Mouse (Mus musculus) hindbrain, embryonic 11.5 days (tissue): ENCODE data around the gene Bud13. TPM values are rescaled to one million over a fixed set of nuclear protein-coding genes. Genes with fewer than 3 reads are reported as not detected.
A peak's percentile ranks its signal among the peaks of the same experiment; 100 is the strongest.

Experiments used
- ATAC-seq: fragments of 200-750 bp; cut with Nextera tagmentation; 2 replicates; pipeline ENCODE4 v1.8.0; 2017; ENCODE audit warnings: mild to moderate bottlenecking, moderate TSS enrichment, moderate library complexity; ENCODE audit not compliant: low FRiP score
- DNase-seq: peaks from one replicate; pipeline ENCODE4 v3.0.0-alpha.2; 2015; ENCODE audit warnings: low spot score
- H3K27ac ChIP-seq: fragments of 300-500 bp; sonication (generic); 2 replicates; pipeline ENCODE4 v1.5.1; 2014; ENCODE audit warnings: mild to moderate bottlenecking, low read depth, low read length
- H3K27me3 ChIP-seq: fragments of 300-500 bp; sonication (generic); 2 replicates; pipeline ENCODE4 v1.6.1; 2014; ENCODE audit warnings: mild to moderate bottlenecking, low read length, moderate library complexity, mixed read lengths; ENCODE audit not compliant: control insufficient read depth, insufficient read depth
- H3K36me3 ChIP-seq: fragments of 300-500 bp; sonication (generic); 2 replicates; pipeline ENCODE4 v1.6.1; 2014; ENCODE audit warnings: mild to moderate bottlenecking, low read length, moderate library complexity, mixed read lengths; ENCODE audit not compliant: control insufficient read depth, insufficient read depth
- H3K4me1 ChIP-seq: fragments of 300-500 bp; sonication (generic); replicated peaks from 2 replicates; pipeline ENCODE4 v1.6.1; 2014; ENCODE audit warnings: low read length, mixed read lengths; ENCODE audit not compliant: control insufficient read depth, insufficient read depth
- H3K4me2 ChIP-seq: fragments of 300-500 bp; sonication (generic); replicated peaks from 2 replicates; pipeline ENCODE4 v1.6.1; 2014; ENCODE audit warnings: mild to moderate bottlenecking, low read depth, low read length
- H3K4me3 ChIP-seq: fragments of 300-500 bp; sonication (generic); 2 replicates; pipeline ENCODE4 v1.5.1; 2014; ENCODE audit warnings: low read depth, low read length
- H3K9ac ChIP-seq: fragments of 300-500 bp; sonication (generic); 2 replicates; pipeline ENCODE4 v1.6.1; 2014; ENCODE audit warnings: low read depth, low read length
- H3K9me3 ChIP-seq: fragments of 300-500 bp; sonication (generic); 2 replicates; pipeline ENCODE4 v1.6.1; 2016; ENCODE audit warnings: low read length; ENCODE audit not compliant: control insufficient read depth
- WGBS: fragments of 180-500 bp; shearing (Covaris S2); extraction: QIAGEN DNeasy Blood & Tissue Kit; methylation state at CpG from one replicate; pipeline ENCODE4 v1.1.7; 2014; 5-methylcytosine and 5-hydroxymethylcytosine counted together
- polyA plus RNA-seq: library from polyadenylated mRNA; unstranded; fragments of >200 nt; fragmentation: Nextera tagmentation; extraction: Ambion mirVana; gene quantifications from 2 replicates; pipeline ENCODE4 v1.2.1, GENCODE M21; 2014

Bud13 gene
- polyA plus RNA-seq, 1 experiment from 2014 or later: 25.0 TPM

DNA sequence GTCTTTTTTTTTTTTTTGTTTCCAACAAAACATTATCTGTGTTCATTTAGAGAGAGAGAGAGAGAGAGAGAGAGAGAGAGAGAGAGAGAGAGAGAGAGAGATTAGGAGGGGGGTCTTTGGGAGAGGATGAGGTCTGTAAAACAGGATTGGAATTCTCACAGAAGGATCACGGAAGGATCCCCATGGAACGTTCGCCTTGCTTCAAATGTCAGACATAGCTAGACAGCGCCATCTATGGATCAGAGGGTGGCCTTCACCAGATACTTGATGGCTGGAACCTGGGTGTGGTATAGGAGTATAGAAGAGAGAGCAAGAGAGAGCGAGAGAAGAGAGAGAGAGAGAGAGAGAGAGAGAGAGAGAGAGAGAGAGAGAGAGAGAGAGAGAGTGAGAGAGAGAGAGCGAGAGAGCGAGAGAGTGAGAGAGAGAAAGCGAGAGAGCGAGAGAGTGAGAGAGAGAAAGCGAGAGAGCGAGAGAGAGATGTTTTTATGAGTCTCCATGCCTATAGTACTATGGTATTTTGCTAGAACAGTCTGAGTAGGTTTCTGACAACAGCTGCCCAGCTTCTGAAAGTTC, 36.0 kb upstream of the Bud13 start:
- Histone ChIP-seq H3K4me2 (no peak overlapping the region), H3K9ac (no peak overlapping the region), H3K4me1 (no peaks in the 10 kb centered on the region), H3K36me3 (no peaks in the 10 kb centered on the region), H3K27ac (no peak overlapping the region), H3K4me3 (no peak overlapping the region), H3K27me3 (peaks cover 2% of the 10 kb centered on the region; the same call in 1 of the 2 replicates), H3K9me3 (no peaks in the 10 kb centered on the region)
- 32% methylated on average over 11 of the region's 11 CpGs for WGBS
- no peak for ATAC-seq
- peak; percentile 89 for DNase-seq

DNA sequence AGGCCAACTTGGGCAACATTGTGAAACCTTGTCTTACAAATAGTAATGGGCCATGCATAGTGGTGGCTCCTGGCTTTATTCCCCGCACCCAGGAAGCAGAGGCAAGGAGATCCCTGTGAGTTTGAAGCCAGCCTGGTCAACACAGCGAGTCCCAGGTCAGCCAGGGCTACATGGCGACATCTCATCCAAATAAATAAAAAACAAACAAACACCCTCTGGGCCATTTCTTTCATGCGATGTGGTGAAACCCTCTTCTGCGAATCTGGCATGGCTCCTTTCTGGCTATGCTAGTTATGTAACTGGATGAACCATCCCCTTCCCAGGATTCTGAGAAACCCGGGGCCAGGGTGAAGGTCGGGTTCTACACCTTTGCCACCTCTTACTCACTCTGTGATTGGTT, 26.6 kb upstream of the Bud13 start:
- Histone ChIP-seq H3K9ac (no peak overlapping the region), H3K4me1 (no peaks in the 10 kb centered on the region), H3K9me3 (no peaks in the 10 kb centered on the region), H3K27me3 (no peaks in the 10 kb centered on the region), H3K36me3 (no peaks in the 10 kb centered on the region), H3K4me2 (no peak overlapping the region), H3K4me3 (no peak overlapping the region), H3K27ac (no peak overlapping the region)
- ATAC-seq: no peak
- no peak for DNase-seq
- 92% methylated on average over 7 of the region's 7 CpGs for WGBS

DNA sequence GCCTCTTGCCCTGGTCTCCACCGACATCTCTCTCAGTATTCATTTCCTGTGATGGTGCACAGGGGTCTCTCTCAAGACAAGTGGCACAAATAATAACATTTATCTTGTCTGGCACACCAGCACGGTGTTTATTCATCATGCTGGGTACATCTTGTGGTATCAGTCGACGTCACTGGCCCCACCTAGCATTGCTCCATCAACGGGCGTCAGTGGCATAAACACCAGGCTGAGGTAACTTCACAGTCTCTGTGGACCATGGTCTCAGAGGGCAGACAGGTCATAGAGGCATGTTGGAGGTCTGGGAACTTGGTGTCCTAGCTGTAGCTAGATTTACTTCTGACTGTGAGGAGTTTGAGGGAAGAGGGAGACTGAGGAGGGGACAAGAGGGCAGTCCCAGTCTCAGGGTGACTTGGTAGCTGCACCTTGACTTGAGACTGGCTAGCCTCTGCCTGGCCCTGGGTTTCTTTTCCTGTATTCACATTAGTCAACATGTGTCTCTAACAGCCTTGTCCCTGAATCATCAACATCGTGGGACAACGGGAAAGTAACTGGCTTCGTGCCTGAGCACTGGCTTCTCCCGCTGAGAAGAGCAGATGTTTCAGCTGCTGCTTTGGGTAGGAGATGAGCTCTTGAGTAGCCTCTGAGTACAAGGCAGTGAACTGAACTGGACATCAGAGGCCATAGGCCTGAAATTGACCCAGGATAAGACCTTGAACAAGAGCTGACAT, 26.0 kb upstream of the Bud13 start:
- no peak overlapping the region for H3K27ac ChIP-seq
- H3K9me3 ChIP-seq: no peaks in the 10 kb centered on the region
- WGBS: 87% methylated on average over 10 of the region's 10 CpGs
- H3K4me3 ChIP-seq: no peak overlapping the region
- H3K4me2 ChIP-seq: no peak overlapping the region
- DNase-seq (no peak), ATAC-seq (no peak)
- no peaks in the 10 kb centered on the region for H3K4me1 ChIP-seq
- H3K27me3 ChIP-seq: no peaks in the 10 kb centered on the region
- no peak overlapping the region for H3K9ac ChIP-seq
- H3K36me3 ChIP-seq: no peaks in the 10 kb centered on the region

DNA sequence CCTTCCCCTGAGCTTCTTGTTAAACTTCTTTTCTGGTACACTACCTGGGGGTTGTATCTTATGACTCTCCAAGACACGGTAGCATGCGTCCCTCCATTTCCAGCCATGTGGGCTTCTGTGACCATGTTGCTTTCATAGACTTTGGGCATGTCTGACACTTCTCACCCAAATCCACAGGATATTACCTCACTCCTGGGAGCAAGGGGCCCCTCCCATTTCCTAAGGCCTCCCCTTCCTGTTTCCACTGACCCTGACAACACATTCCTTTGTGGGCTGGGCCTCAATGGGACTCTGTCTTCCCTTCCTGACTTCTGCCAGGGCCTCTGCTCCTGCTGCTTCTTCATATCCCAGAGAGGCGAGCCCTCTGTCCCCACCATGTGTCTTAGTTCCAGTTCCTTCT, 25.3 kb upstream of the Bud13 start:
- WGBS: 88% methylated on average over 3 of the region's 3 CpGs
- Histone ChIP-seq H3K4me1 (no peaks in the 10 kb centered on the region), H3K27me3 (no peaks in the 10 kb centered on the region), H3K4me3 (no peak overlapping the region), H3K27ac (no peak overlapping the region), H3K4me2 (no peak overlapping the region), H3K36me3 (no peaks in the 10 kb centered on the region), H3K9ac (no peak overlapping the region), H3K9me3 (no peaks in the 10 kb centered on the region)
- no peak for ATAC-seq
- DNase-seq: no peak

DNA sequence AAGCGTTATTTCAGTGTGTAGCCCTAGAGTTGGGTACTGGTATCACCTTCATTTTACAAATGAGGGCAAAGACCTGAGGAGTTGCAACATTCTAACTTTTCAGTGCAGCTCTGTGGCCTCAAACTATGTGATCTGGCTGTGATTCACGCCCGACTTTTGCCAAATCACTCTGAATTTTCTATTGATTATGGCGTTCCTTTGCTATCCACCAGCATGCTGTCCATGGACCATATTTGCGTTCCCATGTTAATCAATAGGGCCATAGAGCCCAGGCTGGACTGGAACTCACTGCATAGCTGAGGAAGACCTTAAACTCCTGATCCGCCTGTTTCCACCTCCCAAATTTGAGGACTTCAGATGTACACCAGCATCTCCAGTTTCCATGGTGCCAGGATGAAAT, 23.7 kb upstream of the Bud13 start:
- whole genome bisulfite sequencing: 90% methylated on average over 6 of the region's 6 CpGs
- Histone ChIP-seq H3K9ac (no peak overlapping the region), H3K4me1 (no peaks in the 10 kb centered on the region), H3K4me2 (no peak overlapping the region), H3K9me3 (no peaks in the 10 kb centered on the region), H3K4me3 (no peak overlapping the region), H3K36me3 (no peaks in the 10 kb centered on the region), H3K27ac (no peak overlapping the region), H3K27me3 (no peaks in the 10 kb centered on the region)
- ATAC-seq (no peak), DNase-seq (no peak)

DNA sequence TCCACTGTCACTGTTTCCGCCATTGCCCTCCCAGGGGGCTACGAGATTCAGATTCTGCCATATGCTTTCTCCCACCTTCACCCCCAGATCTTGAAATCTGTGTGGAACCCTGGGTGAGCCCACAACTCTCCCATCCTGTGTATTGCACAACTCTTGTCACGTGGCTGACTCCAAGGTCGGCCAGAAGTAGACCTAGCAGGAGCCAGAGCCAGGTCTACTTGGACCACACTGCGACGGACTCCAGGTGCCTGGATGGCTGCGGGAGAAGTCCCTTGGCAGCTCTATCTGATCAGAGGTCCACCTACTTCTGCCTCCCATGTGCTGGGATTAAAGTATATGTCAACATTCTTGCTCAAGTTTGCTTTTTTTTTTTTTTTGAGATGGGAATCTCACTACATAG, 21.7 kb upstream of the Bud13 start:
- Histone ChIP-seq H3K4me1 (no peaks in the 10 kb centered on the region), H3K27me3 (no peaks in the 10 kb centered on the region), H3K4me3 (no peak overlapping the region), H3K27ac (no peak overlapping the region), H3K9me3 (no peaks in the 10 kb centered on the region), H3K36me3 (no peaks in the 10 kb centered on the region), H3K9ac (no peak overlapping the region), H3K4me2 (no peak overlapping the region)
- 84% methylated on average over 7 of the region's 7 CpGs for WGBS
- DNase-seq (no peak), ATAC-seq (no peak)

DNA sequence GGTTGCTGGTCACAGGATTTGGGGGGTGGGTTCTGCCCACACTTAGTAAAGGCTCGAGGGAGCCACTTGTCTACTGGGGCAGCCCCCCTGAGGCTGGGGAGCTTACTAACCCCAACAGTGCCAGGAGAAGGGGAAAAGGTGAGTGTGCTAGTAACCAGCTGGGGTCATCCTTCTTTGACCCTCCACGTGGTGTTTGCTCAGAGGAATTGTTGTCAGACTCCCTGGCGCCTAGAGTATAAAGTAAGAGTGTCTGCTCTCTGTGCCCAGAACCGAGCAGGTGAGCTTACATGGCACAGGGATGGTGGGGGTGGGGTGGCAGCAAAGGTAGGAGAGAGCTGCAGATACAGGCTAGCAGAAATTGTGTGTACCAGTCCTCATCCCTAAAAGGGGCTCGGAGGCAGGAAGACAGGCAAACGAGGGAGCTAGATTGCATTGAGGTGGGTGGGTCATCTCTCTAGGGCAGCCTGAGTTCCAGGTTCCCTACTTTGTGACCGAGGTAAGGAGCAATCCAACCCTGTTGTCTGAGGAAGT, 14.4 kb upstream of the Bud13 start, which contains the start of gene Apoa5:
TSS of gene Apoa5 (plus strand) at position 291 of the 531 bp plus-strand sequence.
- WGBS: 61% methylated on average over 7 of the region's 7 CpGs
- Histone ChIP-seq H3K4me3 (no peak within 1 kb of the TSS), H3K9ac (no peak within 1 kb of the TSS), H3K36me3 (no peaks in the 10 kb centered on the region), H3K4me2 (no peak within 1 kb of the TSS), H3K27ac (no peak within 1 kb of the TSS), H3K4me1 (no peaks in the 10 kb centered on the region), H3K27me3 (peaks cover 10% of the 10 kb centered on the region), H3K9me3 (no peaks in the 10 kb centered on the region)
- no peak for DNase-seq
- no peak for ATAC-seq

DNA sequence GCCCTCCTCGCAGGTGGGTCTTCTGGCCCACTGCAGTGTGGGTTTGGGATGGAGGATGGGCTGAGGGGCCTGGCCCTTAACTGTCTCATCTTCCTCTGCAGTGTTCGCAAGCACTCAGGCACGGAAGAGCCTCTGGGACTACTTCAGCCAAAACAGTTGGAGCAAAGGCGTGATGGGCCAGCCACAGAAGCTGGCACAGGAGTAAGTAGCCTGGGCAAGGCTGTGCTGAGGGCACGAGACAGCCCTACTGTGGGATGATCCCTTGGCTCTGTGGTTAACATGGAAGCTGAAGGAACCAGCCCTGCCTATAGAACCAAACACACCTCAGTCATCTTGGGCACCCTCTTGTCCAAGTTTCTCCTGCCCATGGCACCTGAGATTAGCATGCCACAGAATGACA, 13.7 kb upstream of the Bud13 start:
- DNase-seq (no peak), ATAC-seq (no peak)
- H3K27me3 ChIP-seq: peaks cover 10% of the 10 kb centered on the region
- H3K9me3 ChIP-seq: no peaks in the 10 kb centered on the region
- H3K4me3 ChIP-seq: no peak overlapping the region
- H3K4me2 ChIP-seq: no peak overlapping the region
- 89% methylated on average over 5 of the region's 5 CpGs for WGBS
- H3K27ac ChIP-seq: no peak overlapping the region
- no peak overlapping the region for H3K9ac ChIP-seq
- 0 out of 2 replicates have a peak, but pooled peaks cover 2% of the 10 kb centered on the region for H3K4me1 ChIP-seq
- H3K36me3 ChIP-seq: no peaks in the 10 kb centered on the region

DNA sequence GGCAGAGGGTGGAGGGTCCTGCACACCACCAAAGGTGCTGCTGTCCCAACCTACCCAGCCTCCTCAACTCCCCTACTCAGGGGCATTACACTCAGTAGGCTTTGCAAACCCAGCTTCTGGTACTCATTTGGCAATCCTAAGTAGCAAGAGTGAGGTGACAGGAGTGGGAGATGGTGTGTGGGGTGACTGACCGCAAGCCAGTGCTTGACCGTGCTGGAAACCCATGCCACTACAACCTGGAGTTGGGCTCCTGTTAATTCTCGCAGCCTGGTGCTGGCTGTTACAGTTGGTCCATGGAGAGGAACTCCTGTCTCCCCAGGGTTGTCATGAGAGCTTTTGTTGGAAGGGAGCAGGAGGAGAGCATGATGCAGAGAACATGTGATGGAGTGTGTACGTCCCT, 12.0 kb upstream of the Bud13 start:
- H3K4me3 ChIP-seq: no peak overlapping the region
- WGBS: 94% methylated on average over 4 of the region's 4 CpGs
- 0 out of 2 replicates have a peak, but pooled peaks cover 2% of the 10 kb centered on the region for H3K4me1 ChIP-seq
- no peaks in the 10 kb centered on the region for H3K9me3 ChIP-seq
- H3K27me3 ChIP-seq: peaks cover 10% of the 10 kb centered on the region
- H3K36me3 ChIP-seq: 0 out of 2 replicates have a peak, but pooled peaks cover 3% of the 10 kb centered on the region
- ATAC-seq (no peak), DNase-seq (no peak)
- no peak overlapping the region for H3K27ac ChIP-seq
- H3K9ac ChIP-seq: no peak overlapping the region
- H3K4me2 ChIP-seq: no peak overlapping the region
